Mouse (Mus musculus): ENCODE measurements around the gene Lrrn2.

GRCm38 (mm10) chr1:132858516-132859383, 21.3 kb upstream of the Lrrn2 start:
- TF ChIP-seq CTCF (IDR thresholded peaks at IDR 0.05; ENCODE audit: borderline replicate concordance, control insufficient read depth, extremely low read depth, insufficient read depth, low read length, poor library complexity) (no peak), POLR2A (IDR thresholded peaks at IDR 0.05; ENCODE audit: control insufficient read depth, extremely low read depth, insufficient read depth, low read length, poor library complexity) (no peak)
